Mouse (Mus musculus) cerebellum, postnatal 25 days (tissue): ENCODE measurements around the gene Svs6.
A peak's percentile ranks its signal among the peaks of the same experiment; 100 is the strongest.
"Not testable (repeated sequence)": the region's sequence is repeated elsewhere in the genome, so short reads cannot be mapped to it uniquely, and the experiment has no call there.

Experiments used
- DNase-seq, 2 experiments: peaks; one replicate each; pipeline ENCODE4 v3.0.0; 2021; ENCODE audit warnings: mixed read lengths in 2 of 2

The Svs6 gene

DNA sequence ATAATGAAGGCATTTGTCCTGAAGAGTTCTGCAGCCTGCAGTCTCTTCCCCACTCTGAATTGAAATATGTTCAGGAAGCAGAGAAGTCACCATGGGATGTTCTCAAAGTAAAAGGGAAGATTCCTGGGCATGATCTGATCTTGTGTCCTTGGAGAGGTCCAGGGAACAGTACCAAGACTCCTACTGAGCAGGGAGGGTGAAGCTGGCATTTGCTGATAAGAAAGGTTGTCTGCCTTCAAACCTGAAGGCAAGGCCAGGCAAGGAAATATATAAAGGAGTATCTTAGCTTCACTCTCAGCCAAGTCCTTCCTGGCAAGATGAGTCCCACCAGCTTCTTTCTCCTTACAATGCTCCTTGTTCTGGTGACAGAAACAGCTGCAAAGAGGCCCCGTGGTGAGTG, at the start of gene Svs6:
Gene Svs6 (plus strand): TSS at position 301 of the 400 bp plus-strand sequence.
- not testable (repeated sequence) for DNase-seq

DNA sequence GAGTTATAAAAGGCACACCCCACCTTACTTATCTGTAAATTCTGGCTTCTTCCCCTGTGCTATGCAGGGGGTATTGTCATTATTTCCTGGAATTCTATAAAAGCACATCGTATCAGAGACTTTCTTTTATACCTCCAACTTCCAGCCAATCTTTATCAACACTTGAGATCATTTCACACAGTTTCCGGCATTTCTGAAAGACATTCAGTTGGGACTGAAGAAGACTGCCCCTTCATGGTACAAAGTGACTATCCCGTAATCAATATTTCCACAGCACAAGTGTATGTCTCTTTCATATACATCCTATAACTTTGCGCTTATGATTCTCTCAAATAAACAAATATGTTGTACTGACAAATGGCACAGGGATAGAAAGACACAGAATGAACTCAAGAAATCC, 38.2 kb upstream of the Svs6 start, which contains the start of gene Svs4:
Gene Svs4 (minus strand): TSS at position 101 of the 400 bp plus-strand sequence.
- no peak for DNase-seq

DNA sequence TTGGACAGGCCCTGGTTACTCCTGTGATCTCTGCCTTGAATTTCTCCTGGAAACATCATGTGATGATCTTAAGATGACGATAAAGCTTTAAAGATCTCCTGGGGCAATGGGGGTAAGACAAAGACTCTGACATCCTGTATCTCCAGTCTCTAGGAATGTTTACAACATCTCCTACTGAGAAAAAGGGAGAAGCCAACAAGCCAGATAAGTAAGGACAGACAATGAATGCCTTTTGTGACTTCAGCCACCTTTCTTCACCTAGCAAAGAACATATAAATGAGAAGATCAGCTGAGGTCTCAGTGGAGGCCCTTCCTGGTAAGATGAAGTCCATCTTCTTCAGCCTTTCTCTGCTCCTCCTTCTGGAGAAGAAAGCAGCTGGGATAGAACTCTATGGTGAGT, 27.6 kb upstream of the Svs6 start, which contains the start of gene Svs3a:
Gene Svs3a (plus strand): TSS at position 301 of the 400 bp plus-strand sequence.
- not testable (repeated sequence) for DNase-seq

DNA sequence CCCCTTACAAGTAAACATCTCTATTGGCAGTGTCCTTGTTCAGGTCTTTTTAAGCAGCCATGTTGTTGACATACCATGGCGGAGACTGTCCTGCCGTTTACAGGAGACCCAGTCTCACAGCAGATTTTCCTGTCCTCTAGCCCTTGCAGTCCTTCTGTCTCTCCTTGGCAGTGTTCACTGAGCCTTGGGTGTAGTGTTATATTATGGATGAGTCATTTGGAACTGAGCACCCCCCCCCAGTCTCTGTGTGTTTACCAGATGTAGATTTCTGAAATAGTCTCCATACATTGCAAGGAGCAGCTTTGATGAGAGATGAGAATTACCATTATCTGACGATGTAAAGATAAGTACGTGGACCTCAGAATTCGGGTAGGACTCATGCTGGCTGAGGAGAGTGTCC, 4.0 kb upstream of the Svs6 start:
- no peak for DNase-seq

DNA sequence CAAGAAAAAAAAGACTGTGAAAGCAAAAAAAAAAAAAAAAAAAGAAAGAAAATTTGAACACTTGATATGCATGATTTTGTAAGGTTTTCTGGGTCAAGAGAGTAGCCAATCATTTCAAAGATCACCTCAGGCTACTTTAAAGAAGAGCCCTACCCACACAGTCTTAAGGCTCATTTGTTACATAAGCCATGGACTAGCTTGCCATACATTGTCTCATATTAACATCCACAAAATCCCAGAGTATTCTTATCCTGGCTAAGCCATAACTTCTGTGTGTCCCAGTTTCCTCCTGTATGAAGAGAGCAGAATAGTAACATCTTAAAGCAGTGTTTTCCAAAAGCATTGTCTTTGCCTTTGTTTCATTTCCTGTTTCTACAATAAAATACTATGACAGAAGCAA, 1.1 kb upstream of the Svs6 start:
- not testable (repeated sequence) for DNase-seq

DNA sequence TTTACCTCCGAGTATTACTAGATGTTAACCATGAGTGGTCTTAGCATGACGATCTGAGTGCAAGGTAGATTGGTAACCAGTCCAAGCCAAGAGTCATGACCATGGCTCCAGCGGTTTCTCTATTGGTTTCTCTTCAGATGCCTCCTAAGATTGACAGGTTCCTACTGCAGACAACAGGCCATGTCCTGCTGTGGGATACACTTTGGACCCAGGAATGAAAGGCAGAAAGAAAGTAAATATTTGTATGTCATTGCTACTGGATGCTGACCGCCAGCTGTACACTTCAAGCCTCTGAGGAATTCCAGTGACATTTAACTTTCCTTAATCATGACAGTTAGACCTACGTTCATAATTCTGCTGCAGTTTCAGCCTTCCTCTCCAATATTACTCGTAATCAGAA, 4.4 kb downstream of the Svs6 start:
- no peak for DNase-seq

DNA sequence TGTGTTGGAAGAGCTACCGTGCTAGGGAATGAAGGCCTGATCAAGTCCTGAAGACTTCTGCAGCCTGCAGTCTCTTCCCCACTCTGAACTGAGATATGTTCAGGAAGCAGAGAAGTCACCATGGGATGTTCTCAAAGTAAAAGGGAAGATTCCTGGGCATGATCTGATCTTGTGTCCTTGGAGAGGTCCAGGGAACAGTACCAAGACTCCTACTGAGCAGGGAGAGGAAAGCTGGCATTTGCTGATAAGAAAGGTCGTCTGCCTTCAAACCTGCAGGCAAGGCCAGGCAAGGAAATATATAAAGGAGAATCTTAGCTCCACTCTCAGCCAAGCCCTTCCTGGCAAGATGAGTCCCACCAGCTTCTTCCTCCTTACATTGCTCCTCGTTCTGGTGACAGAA, 15.9 kb downstream of the Svs6 start, which contains the start of gene Svs5:
Gene Svs5 (plus strand): TSS at position 301 of the 400 bp plus-strand sequence.
- not testable (repeated sequence) for DNase-seq

DNA sequence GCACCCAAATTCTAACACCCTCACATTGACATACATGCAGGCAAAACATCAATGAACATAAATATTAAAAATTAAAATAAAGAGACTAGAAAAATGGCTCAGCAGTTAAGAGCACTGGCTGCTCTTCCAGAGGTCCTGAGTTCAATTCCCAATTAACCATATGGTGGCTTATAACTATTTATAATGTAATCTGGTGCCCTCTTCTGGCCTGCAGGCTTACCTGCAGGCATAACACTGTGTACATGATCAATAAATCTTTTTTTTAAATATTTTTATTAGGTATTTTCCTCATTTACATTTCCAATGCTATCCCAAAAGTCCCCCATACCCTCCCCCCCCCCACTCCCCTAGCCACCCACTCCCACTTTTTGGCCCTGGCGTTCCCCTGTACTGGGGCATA, 27.2 kb downstream of the Svs6 start:
- not testable (repeated sequence) for DNase-seq

DNA sequence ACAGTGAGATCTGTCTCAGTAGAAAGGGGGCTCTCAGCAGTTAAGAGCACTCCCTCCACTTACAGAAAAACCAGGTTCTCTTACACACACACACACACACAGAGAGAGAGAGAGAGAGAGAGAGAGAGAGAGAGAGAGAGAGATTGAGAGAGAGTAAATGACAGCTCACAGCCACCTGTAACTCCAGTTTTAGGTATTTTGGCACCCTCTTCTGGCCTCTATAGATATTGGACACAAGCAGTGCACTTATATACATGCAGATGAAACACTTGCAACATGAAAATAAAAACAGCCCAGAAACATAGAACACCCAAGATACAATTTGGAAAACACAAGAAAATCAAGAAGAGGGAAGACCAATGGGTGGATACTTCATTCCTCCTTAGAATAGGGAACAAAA, 31.1 kb downstream of the Svs6 start:
- not testable (repeated sequence) for DNase-seq

DNA sequence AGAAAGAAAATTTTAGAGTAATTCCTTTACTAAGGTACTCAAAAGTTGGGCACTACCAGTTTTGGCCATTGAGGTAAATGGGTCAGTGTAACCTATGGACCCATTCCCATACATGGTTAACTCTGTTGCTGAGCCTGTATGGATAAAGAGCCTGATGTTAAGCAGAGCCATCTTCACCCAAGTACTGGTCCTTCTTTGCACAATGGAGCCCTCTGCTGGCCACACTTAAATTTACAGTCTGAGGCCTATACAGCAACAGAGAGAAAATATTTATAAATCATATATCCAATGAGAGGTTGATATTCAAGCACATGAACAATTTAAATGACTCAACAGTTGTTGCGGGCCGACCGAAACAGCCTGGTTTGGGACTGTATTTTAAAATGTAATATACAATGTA, 32.4 kb downstream of the Svs6 start:
- DNase-seq, result peak; percentile 10 to 47

DNA sequence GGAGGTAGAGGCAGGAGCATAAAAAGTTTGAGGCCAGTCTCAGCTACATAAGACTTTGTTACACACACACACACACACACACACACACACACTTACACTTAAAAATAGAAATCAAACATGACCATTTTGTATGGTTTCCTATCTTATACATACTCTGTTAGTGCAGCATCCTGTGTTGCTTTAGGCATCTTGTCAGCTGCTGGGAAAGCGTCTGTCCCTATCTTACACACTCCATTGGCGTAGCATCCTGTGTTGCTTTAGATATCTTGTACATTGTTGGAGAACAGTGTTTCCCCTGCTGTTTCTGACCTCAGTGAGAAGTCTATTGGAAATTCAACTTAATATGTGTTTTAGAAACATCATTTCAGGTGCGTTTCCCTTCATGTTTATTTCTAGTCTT, 36.1 kb downstream of the Svs6 start:
- DNase-seq, result no peak

DNA sequence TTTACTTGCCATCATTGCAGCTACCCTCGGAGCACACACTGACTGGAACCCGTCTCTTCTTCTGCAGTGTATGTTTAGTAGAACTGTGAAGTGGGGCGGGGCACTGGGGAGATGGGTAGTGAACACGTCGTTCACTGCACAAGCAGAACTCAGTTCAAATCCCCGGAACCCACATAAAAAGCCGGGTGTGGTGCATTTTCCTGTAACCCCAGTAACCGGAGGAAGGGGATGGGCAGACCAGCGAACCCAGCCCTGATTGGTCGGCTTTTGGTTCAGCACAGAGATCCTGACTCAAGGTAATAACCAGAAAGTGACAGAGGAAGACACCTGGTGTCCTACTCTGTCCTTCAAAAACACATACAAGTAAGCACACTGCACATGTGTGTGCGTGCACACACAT, 36.8 kb downstream of the Svs6 start:
- DNase-seq, result no peak

DNA sequence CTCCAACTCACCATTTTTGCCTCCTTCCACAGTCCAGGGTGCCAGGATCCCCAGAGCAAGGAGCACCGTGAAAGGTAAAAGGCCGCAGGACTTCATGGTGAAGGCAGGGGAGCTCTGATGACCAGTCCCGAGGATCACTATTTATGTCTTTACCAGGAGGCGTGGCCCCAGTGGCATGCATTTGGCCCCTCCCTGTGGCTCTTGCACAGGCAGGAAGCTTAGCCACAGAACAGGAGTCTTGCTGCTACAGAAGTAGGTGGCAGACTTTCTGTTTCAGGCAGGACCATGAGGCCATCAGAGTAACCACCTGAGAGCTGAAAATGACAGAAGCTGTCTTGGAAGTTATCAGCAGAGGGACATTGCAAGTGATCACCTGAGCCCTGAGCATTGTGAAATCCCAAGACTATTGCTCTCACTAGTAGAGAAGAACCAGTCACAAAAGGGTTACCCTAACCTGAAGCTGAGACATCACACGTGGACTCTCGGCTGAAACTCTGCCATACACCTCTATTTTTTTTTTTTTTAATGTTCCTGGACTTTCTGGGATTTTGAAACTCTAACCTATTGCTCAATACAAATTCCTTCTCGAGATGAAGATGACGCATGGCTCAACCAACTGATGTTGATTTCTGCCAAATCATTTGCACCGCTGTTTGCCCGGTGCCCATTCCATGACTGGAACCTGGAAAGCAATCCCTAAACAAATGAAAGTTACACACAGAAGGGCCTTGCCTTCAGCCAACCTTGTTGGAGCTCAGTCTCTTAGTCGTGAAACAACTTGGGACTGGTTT, 39.8 kb downstream of the Svs6 start:
- no peak for DNase-seq

DNA sequence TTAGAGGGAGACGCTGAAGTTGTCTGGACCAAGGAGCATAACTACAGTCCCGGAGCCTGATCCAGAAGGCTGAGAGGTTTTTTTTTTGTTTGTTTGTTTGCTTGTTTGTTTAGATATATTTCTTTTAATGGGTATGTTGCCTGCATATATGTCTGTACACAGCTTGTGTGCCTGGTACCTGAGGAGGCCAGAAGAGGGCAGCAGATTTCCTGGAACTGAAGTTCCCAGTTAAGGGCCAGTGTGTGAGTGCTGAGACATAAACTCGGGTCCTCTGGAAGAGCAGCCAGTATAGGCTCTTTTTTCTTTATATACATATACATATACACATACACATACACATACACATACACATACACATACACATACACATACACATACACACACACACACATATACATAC, 41.8 kb downstream of the Svs6 start:
- no peak for DNase-seq

DNA sequence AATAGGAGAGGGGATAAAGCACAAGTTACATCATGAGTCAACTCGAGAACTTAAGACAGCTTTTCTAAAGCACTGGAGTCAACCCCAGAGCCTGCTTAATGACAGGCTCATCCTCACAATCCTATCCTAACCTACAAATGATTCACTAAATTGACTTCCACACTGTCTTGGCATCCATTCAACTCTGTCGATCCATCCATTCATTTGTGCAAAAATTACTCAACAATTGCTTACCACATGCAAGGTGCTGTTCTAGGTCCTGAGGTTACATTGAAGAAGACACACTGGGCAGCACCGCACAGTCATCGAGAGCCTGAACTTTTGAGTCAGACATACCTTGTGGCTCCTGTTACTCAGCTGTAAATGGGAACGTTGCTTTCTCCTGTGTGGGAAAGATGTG, 42.5 kb downstream of the Svs6 start:
- DNase-seq, result no peak

DNA sequence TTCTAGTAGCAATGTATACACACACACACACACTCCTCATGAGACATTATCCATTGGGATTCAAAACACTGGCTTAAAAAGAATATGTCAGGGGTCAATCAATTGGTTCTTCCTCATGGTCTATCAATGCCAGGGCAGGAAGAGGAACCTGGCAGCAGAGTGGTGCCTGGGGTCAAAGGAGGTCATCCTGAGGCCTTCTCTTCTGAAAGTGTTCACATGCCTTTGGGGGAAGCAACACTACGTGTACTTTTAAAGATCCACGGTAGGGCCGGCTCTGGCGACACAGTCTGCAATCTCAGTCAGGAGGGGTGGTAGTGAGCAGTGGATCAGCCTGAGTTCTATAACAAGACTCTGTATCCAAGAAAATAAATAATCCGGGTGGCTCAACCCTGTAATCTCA, 43.1 kb downstream of the Svs6 start:
- DNase-seq, result no peak

DNA sequence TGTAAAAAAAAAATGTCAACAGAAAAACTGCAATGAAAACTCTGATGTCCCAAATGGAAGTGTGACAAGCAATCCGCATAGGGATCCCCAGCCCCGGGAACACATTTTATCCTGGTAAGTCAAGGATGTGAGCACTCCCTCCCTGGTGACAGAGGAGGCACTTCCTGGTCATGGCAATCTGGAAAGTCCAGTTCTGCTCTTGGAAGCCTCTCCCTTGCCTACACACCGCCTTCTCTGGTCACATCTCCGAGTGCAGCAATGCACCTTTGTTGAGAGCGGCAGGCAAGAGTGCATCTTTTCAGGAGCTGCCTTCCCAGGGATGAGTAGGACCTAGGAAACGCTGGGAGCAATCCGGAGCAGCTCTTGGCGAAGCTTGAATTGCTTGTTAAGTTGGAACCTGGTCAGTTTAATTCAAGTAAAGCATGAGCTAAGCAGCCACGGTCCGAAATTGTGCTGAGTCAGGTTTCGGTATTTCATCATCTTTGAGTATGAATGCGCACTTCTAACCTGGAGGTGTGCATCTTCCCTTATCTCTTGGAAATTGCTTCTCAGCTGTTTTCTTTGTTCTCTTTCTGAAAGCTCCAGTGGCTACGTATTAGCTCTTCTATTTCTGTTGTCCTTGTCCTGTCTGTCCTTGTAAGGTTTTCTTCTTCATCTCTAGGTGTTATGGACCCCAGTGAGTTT, 44.6 kb downstream of the Svs6 start:
- no peak for DNase-seq

DNA sequence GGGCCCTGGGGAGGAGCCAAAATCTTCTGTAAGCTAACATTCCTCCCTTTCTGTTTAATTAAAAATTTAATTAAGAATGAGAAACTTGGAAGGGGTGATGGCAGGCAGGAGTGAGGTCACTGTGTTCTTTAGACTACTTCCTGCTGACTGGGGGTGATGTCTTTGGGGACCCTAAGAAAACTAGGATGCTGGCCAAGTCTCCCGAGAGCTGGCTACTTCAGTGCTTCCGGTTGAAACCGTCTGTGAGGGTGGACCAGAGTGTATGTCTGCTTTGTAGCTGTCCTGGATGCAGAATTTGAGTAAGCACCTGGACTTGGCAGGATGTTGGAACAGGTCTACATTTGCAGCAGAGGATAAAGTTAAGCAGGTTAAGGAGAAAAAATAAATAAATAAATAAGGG, 50.4 kb downstream of the Svs6 start:
- DNase-seq, result no peak
